Mouse (Mus musculus): ENCODE measurements around the gene Smim14. TPM values are rescaled to one million over a fixed set of nuclear protein-coding genes. Genes with fewer than 3 reads are reported as not detected.

The Smim14 gene
- polyA plus RNA-seq (2015; fragmentation: Nextera tagmentation; extraction: Ambion mirVana), result 52.8 and 57.8 TPM in 2 replicates

GRCm38 (mm10) chr5:65536751-65537419 lies at the start of gene Smim14, which contains the start of gene Ube2k:
TSS of gene Smim14 (minus strand) at chr5:65537184.
TSS of gene Ube2k (plus strand) at chr5:65537233.
- Histone ChIP-seq H3K27me3 (ENCODE audit: control insufficient read depth, insufficient read depth, low read depth, low read length) (no peaks in the 10 kb centered on the region), H3K9ac (ENCODE audit: low read depth, low read length) (peak within 1 kb of the TSS; percentile 99), H3K36me3 (ENCODE audit: control insufficient read depth, insufficient read depth) (no peaks in the 10 kb centered on the region), H3K9me3 (replicated peaks; ENCODE audit: control insufficient read depth, low read length) (no peaks in the 10 kb centered on the region), H3K4me3 (ENCODE audit: low read depth, low read length) (peak within 1 kb of the TSS; percentile 98), H3K27ac (ENCODE audit: low read length) (peak within 1 kb of the TSS; percentile 96), H3K4me1 (ENCODE audit: control insufficient read depth, low read depth, low read length) (peaks cover 14% of the 10 kb centered on the region), H3K4me2 (ENCODE audit: low read depth, low read length) (peak within 1 kb of the TSS; percentile 90)
- peak; percentile 96 for ATAC-seq (ENCODE audit: low read depth)
- under 1% methylated on average over 66 of the region's 66 CpGs for WGBS (ENCODE audit: insufficient replicate concordance)

GRCm38 (mm10) chr5:65586291-65586690 lies 49.3 kb upstream of the Smim14 start:
- Histone ChIP-seq H3K36me3 (ENCODE audit: control insufficient read depth, insufficient read depth) (peaks cover 8% of the 10 kb centered on the region), H3K9ac (ENCODE audit: low read depth, low read length) (no peak overlapping the region), H3K4me1 (ENCODE audit: control insufficient read depth, low read depth, low read length) (no peaks in the 10 kb centered on the region; the same call in 1 of the 2 replicates), H3K27ac (ENCODE audit: low read length) (no peak overlapping the region), H3K4me3 (ENCODE audit: low read depth, low read length) (no peak overlapping the region), H3K27me3 (ENCODE audit: control insufficient read depth, insufficient read depth, low read depth, low read length) (no peaks in the 10 kb centered on the region), H3K9me3 (replicated peaks; ENCODE audit: control insufficient read depth, low read length) (no peaks in the 10 kb centered on the region), H3K4me2 (ENCODE audit: low read depth, low read length) (no peak overlapping the region)
- ATAC-seq (ENCODE audit: low read depth), result peak; percentile 78
- WGBS (ENCODE audit: insufficient replicate concordance), result 71% methylated on average over 5 of the region's 5 CpGs

- Histone ChIP-seq H3K9me3 (replicated peaks; ENCODE audit: control insufficient read depth, low read length) (no peaks in the 10 kb centered on the region), H3K9ac (ENCODE audit: low read depth, low read length) (no peak overlapping the region), H3K4me2 (ENCODE audit: low read depth, low read length) (no peak overlapping the region), H3K36me3 (ENCODE audit: control insufficient read depth, insufficient read depth) (peaks cover 6% of the 10 kb centered on the region), H3K4me3 (ENCODE audit: low read depth, low read length) (no peak overlapping the region), H3K27ac (ENCODE audit: low read length) (no peak overlapping the region), H3K27me3 (ENCODE audit: control insufficient read depth, insufficient read depth, low read depth, low read length) (no peaks in the 10 kb centered on the region), H3K4me1 (ENCODE audit: control insufficient read depth, low read depth, low read length) (peaks cover 2% of the 10 kb centered on the region; the same call in 1 of the 2 replicates)
- WGBS (ENCODE audit: insufficient replicate concordance), result 83% methylated on average over 3 of the region's 3 CpGs
- no peak for ATAC-seq (ENCODE audit: low read depth)
These were observed 41.6 kb upstream of the Smim14 start for GRCm38 (mm10) chr5:65578545-65578944.

GRCm38 (mm10) chr5:65575896-65576295 lies 38.9 kb upstream of the Smim14 start:
- no peak overlapping the region for H3K4me3 ChIP-seq (ENCODE audit: low read depth, low read length)
- no peak overlapping the region for H3K9ac ChIP-seq (ENCODE audit: low read depth, low read length)
- peaks cover 4% of the 10 kb centered on the region for H3K36me3 ChIP-seq (ENCODE audit: control insufficient read depth, insufficient read depth)
- peaks cover 2% of the 10 kb centered on the region; the same call in 1 of the 2 replicates for H3K4me1 ChIP-seq (ENCODE audit: control insufficient read depth, low read depth, low read length)
- 75% methylated on average over 2 of the region's 2 CpGs for WGBS (ENCODE audit: insufficient replicate concordance)
- H3K27me3 ChIP-seq (ENCODE audit: control insufficient read depth, insufficient read depth, low read depth, low read length), result no peaks in the 10 kb centered on the region
- no peaks in the 10 kb centered on the region for H3K9me3 ChIP-seq (replicated peaks; ENCODE audit: control insufficient read depth, low read length)
- H3K27ac ChIP-seq (ENCODE audit: low read length), result no peak overlapping the region
- H3K4me2 ChIP-seq (ENCODE audit: low read depth, low read length), result no peak overlapping the region
- no peak for ATAC-seq (ENCODE audit: low read depth)

GRCm38 (mm10) chr5:65574876-65575275 lies 37.9 kb upstream of the Smim14 start:
- Histone ChIP-seq H3K4me2 (ENCODE audit: low read depth, low read length) (no peak overlapping the region), H3K4me1 (ENCODE audit: control insufficient read depth, low read depth, low read length) (peaks cover 2% of the 10 kb centered on the region; the same call in 1 of the 2 replicates), H3K9ac (ENCODE audit: low read depth, low read length) (no peak overlapping the region), H3K27me3 (ENCODE audit: control insufficient read depth, insufficient read depth, low read depth, low read length) (no peaks in the 10 kb centered on the region), H3K9me3 (replicated peaks; ENCODE audit: control insufficient read depth, low read length) (no peaks in the 10 kb centered on the region), H3K27ac (ENCODE audit: low read length) (no peak overlapping the region), H3K36me3 (ENCODE audit: control insufficient read depth, insufficient read depth) (no peaks in the 10 kb centered on the region; the same call in 1 of the 2 replicates), H3K4me3 (ENCODE audit: low read depth, low read length) (no peak overlapping the region)
- ATAC-seq (ENCODE audit: low read depth), result no peak
- WGBS (ENCODE audit: insufficient replicate concordance), result 84% methylated on average over 2 of the region's 2 CpGs

GRCm38 (mm10) chr5:65565486-65565885 lies 28.5 kb upstream of the Smim14 start:
- no peak overlapping the region for H3K4me3 ChIP-seq (ENCODE audit: low read depth, low read length)
- H3K4me1 ChIP-seq (ENCODE audit: control insufficient read depth, low read depth, low read length), result peaks cover 10% of the 10 kb centered on the region
- H3K27ac ChIP-seq (ENCODE audit: low read length), result no peak overlapping the region
- H3K27me3 ChIP-seq (ENCODE audit: control insufficient read depth, insufficient read depth, low read depth, low read length), result no peaks in the 10 kb centered on the region
- H3K9me3 ChIP-seq (replicated peaks; ENCODE audit: control insufficient read depth, low read length), result no peaks in the 10 kb centered on the region
- ATAC-seq (ENCODE audit: low read depth), result no peak
- H3K4me2 ChIP-seq (ENCODE audit: low read depth, low read length), result no peak overlapping the region
- no peaks in the 10 kb centered on the region; the same call in none of the 2 replicates for H3K36me3 ChIP-seq (ENCODE audit: control insufficient read depth, insufficient read depth)
- no peak overlapping the region for H3K9ac ChIP-seq (ENCODE audit: low read depth, low read length)
- WGBS (ENCODE audit: insufficient replicate concordance), result 64% methylated on average over 2 of the region's 2 CpGs

GRCm38 (mm10) chr5:65561125-65561893 lies 24.3 kb upstream of the Smim14 start:
- ATAC-seq (ENCODE audit: low read depth), result no peak
- Histone ChIP-seq H3K36me3 (ENCODE audit: control insufficient read depth, insufficient read depth) (no peaks in the 10 kb centered on the region; the same call in 1 of the 2 replicates), H3K4me1 (ENCODE audit: control insufficient read depth, low read depth, low read length) (peaks cover 13% of the 10 kb centered on the region), H3K27ac (ENCODE audit: low read length) (no peak overlapping the region), H3K9ac (ENCODE audit: low read depth, low read length) (no peak overlapping the region), H3K4me2 (ENCODE audit: low read depth, low read length) (no peak overlapping the region), H3K4me3 (ENCODE audit: low read depth, low read length) (no peak overlapping the region), H3K27me3 (ENCODE audit: control insufficient read depth, insufficient read depth, low read depth, low read length) (no peaks in the 10 kb centered on the region), H3K9me3 (replicated peaks; ENCODE audit: control insufficient read depth, low read length) (no peaks in the 10 kb centered on the region)
- 52% methylated on average over 17 of the region's 20 CpGs for WGBS (ENCODE audit: insufficient replicate concordance)

GRCm38 (mm10) chr5:65557109-65557508 lies 20.1 kb upstream of the Smim14 start:
- Histone ChIP-seq H3K4me2 (ENCODE audit: low read depth, low read length) (no peak overlapping the region), H3K9ac (ENCODE audit: low read depth, low read length) (no peak overlapping the region), H3K27me3 (ENCODE audit: control insufficient read depth, insufficient read depth, low read depth, low read length) (no peaks in the 10 kb centered on the region), H3K9me3 (replicated peaks; ENCODE audit: control insufficient read depth, low read length) (no peaks in the 10 kb centered on the region), H3K4me3 (ENCODE audit: low read depth, low read length) (no peak overlapping the region), H3K36me3 (ENCODE audit: control insufficient read depth, insufficient read depth) (no peaks in the 10 kb centered on the region; the same call in 1 of the 2 replicates), H3K27ac (ENCODE audit: low read length) (no peak overlapping the region), H3K4me1 (ENCODE audit: control insufficient read depth, low read depth, low read length) (peaks cover 13% of the 10 kb centered on the region)
- ATAC-seq (ENCODE audit: low read depth), result no peak

GRCm38 (mm10) chr5:65549677-65550076 lies 12.7 kb upstream of the Smim14 start:
- WGBS (ENCODE audit: insufficient replicate concordance), result 97% methylated on average over 1 of the region's 1 CpGs
- H3K27ac ChIP-seq (ENCODE audit: low read length), result no peak overlapping the region
- no peak for ATAC-seq (ENCODE audit: low read depth)
- H3K4me3 ChIP-seq (ENCODE audit: low read depth, low read length), result no peak overlapping the region
- H3K4me1 ChIP-seq (ENCODE audit: control insufficient read depth, low read depth, low read length), result peaks cover 3% of the 10 kb centered on the region
- H3K9me3 ChIP-seq (replicated peaks; ENCODE audit: control insufficient read depth, low read length), result no peaks in the 10 kb centered on the region
- H3K27me3 ChIP-seq (ENCODE audit: control insufficient read depth, insufficient read depth, low read depth, low read length), result no peaks in the 10 kb centered on the region
- H3K36me3 ChIP-seq (ENCODE audit: control insufficient read depth, insufficient read depth), result peaks cover 3% of the 10 kb centered on the region; the same call in 1 of the 2 replicates
- no peak overlapping the region for H3K4me2 ChIP-seq (ENCODE audit: low read depth, low read length)
- H3K9ac ChIP-seq (ENCODE audit: low read depth, low read length), result no peak overlapping the region

Data from liver, embryonic 16.5 days (tissue).